Mouse (Mus musculus) layer of hippocampus, adult 11-12 months (tissue): ENCODE measurements around the gene Ift122.

Source experiments
- DNase-seq: peaks from one replicate; pipeline ENCODE4 v3.0.0; 2022; ENCODE audit warnings: low spot score

Ift122 gene

DNA sequence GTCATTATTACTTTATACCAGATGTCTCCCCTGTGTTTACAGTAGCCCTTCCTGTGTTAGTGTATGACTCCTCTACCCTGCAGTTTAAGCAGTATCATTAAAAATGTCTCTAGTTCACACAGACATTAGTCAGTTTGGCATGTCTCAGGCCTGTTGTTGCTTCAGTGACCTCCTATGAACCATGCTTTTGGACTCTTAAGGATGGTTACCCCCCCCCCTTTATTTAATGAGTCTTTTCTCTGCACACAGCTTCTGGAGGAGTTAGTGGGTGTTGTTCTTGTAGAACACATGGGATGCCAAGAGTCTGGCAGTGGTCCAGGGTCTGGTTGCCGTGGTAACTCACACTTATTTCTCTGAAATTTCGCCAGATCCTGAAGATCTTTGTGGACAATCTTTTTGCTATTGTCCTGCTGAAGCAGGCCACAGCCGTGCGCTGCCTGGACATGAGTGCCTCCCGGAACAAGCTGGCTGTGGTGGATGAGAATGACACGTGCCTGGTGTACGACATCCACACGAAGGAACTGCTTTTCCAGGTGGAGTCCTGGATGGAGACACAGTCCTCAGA lies 38.3 kb downstream of the Ift122 start:
- peak; percentile 79 for DNase-seq

DNA sequence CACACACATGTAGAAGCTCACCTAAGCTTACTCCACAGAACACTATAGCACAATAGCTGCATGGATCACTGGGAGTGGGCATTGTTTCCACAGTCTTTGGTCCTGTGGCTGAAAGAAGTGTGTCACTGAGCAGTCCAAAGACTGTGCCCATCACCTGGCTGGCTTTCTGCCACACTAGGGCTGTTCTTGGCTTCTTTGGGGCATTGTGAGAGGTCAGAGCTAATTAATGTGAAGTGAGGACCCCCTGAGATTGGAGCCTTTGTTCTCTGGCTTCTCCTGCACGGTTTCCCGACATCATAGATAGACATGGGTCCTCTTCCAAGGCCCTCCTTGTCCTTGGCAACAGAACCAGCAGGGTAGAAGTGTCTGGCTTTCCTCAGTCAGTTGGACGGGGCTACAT lies 39.1 kb downstream of the Ift122 start:
- no peak for DNase-seq

DNA sequence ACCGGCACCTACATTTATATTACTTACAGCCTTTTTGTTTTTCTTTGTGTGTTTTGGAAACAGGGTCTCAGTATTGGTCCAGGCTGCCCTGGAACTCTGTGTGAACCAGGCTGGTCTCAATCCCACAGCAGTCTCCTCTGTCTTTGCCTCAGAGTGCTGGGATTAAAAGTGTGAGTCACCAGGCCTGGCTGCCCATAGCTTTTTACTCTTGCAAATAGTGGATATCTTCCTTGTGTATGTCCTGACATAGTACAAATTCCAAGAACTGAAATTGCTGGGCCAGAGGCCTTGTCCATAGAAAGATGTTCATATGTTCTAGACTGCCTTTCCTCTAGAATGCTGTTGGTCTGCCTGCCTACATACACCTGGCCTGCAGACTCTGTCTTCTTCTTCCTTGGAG lies 43.1 kb downstream of the Ift122 start:
- no peak for DNase-seq

DNA sequence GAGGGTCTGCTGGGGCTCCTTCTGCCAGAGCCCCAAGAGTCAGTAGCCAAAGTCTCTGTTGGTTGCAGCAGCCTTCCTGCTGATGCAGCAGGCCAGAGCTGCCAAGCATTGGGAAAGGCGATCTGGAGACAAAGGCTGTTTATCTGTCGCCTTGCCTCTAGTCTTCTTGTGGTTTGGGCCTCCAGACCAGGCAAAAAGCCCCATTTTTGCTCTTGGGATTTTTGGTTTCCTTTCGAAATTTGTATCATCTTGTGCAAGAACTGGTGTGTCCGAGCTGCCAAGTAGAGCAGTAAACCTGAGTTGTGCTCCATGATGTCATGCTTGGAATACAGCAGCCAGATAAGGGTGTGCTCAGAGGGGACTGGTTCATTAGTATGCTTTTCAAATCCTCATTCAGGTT lies 43.8 kb downstream of the Ift122 start:
- no peak for DNase-seq

DNA sequence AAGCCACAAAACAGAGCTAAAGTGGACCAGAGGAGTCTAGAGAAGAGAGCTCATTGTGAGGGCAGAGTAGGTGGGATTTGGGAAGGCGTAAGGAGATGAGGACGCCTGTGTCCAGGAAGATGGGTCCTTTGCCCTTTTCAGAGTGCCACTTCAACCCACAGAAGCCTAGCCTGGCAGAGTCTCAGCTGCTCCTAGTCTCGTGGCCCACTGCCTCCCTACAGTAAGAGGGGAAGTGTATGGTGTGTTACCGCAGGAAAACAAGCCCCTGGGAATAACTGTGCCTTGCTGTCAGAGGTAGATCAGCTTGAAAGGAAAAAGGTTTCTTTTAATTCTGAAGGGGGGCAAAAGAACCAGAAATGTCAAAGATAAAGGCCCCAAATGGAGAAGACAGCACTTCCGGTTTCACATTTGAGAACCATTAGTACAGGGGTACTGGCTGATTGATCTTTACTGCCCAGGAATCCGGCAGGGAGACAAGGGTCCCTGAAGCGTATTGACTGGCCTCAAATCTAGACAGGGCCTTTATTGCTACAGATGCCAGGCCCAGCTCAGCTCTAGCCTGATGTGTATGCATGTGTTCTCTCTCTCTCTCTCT lies 44.8 kb downstream of the Ift122 start:
- no peak for DNase-seq

DNA sequence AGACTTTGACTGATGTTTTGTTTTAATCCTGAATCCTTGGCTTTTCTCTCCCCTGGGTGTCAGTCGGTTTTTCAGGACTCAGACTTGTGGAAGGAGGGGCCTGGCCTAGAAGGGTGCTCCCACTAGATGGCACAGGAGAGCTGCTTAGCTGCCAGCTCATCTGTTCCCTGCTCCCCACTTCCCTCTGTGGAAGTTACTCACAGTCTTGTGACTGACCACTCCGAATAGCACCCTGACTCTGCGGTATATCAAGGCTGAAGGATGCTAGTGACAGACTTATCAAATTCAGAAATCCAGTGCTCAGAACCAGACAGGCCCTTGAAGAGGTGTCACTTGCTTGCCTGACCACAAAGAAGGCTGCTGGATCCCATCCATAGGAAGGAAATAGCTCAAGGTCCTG lies 47.8 kb downstream of the Ift122 start:
- peak; percentile 89 for DNase-seq

DNA sequence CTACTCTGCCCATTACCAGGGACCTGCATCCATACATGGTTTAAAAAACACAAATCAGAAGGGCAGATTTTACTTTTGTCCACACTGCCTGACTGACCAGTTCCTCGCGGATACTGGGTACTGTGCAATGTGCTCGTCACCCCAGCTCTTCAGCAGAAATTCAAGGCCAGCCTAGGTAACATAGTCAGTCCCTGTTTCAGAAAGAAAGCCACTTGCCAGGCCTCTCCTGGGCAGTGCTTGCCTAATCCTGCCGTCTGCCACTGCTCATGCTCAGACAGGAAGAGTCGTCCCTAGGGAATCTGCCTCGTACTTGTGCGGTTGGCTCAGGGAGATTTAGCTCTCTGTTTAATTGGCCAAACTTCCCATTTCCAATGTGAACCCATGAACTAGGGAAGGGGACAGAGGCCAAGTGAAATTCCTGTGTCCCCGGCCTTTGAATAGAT lies 48.2 kb downstream of the Ift122 start:
- no peak for DNase-seq

DNA sequence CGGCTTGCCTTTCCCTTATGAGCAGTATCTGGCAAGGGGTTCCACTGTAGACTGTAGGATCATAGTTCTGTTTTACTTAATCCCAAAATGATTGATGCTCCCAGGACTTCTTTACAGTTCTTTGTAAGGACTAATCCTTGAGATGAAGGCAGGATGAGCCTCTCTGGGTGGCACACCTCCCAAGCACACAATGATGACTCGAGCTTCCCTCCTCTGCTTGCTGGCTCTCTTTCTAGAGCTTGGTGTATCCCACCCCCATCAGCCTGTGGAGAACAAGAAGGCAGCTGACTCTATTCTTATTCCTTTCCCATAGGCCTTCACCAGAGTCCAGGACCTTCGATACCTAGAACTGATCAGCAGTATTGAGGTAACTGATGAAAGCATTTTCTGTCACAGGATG lies 49.3 kb downstream of the Ift122 start:
- no peak for DNase-seq

DNA sequence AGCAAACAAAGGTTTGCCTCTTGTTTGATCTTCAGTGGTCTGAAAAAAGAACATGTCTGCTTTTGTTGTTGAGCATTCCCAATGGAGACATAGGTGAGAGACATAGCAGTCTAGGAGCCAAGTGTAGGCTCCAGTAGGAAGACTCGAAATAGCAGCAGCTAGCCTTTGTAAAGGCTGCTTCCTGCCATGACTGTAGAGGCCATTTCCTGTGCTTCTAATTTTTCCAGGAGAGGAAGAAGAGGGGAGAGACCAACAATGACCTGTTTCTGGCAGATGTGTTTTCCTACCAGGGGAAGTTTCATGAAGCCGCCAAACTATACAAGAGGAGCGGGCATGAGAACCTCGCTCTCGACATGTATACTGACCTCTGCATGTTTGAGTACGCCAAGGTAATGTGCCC lies 52.3 kb downstream of the Ift122 start:
- DNase-seq, result no peak

DNA sequence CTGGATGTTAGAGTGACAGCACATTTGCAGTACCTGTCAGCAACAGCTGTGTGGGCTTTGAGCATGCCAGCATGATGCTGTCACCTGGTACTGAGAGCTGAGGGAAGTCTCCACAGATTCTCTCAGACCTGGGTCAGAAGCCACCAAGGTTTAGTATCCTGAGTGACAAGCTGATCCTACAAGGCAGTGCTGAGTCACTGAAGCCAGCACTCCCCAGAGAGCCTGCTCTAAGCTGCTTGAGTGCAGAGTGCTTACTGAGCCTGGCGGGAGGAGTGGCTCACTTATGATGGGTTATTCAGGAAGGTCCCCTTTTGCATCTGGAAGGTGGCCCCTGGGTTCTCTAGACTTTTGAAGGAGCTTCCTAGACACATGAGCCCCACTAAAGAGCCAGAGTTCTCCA lies 53.2 kb downstream of the Ift122 start:
- no peak for DNase-seq

DNA sequence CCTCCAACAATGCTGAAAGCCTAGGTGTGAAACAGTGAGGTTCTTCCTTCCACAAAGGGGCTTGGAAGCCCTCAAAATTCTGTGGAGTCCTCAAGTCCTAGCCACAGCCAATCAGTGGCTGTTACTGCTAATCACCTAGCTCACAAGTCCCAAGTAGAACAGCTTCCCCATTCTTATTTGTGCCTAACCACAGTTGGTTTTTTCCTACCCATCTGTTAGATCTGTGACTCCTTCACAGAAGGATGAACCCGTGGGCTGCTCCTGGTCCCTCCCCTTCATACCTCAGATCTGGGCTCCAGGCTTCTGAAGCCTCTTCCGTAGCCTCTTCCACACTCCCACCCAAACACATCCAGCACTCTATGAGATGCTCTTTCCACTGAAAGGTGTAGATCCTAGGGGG lies 53.6 kb downstream of the Ift122 start:
- DNase-seq, result no peak

DNA sequence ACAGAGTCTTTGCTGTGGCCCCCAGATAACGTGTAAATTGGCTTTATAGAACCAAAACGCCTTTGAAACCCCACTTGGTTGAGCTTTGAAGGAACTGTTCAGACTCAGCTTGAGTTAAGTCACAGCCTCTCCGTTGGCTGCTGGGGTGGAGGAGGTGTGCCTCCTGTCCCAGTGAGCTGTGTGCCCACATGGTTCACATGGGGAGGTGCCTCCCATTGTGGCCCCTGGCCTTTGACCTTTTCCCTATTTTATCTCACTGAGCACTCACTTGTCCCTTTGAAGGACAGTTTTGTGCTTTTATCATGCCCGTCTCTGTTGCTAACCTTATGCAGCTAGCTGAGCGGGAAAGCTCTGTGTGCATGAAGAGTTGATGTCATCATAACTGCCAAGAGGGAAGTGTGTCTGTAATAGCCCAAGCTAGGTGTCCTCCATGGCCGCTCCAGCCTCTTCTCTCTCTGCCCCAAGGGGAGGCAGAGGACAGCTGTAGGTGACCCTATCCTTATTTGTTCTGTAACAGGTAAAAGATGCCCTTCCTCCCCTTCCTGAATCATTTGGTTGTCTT lies 55.2 kb downstream of the Ift122 start:
- no peak for DNase-seq

DNA sequence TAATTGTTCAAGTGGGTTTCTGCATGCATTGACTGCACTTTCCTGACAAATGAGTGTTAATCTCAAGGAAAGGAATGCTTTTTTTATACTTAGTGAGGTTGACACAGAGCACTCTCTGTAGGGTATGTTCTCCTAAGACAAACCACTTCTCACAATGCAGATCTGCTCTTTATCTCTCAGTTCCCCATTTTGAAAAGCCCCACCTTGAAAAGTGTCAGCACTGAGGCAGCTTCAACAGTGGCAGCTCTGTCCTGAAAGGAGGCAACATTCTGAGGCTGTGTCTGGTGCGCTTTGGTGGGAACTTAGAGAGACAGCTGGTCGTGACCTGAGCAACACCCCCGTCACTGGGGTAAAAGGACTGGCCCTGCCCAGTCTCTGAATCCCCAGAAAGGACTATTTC lies 55.8 kb downstream of the Ift122 start:
- DNase-seq, result no peak

DNA sequence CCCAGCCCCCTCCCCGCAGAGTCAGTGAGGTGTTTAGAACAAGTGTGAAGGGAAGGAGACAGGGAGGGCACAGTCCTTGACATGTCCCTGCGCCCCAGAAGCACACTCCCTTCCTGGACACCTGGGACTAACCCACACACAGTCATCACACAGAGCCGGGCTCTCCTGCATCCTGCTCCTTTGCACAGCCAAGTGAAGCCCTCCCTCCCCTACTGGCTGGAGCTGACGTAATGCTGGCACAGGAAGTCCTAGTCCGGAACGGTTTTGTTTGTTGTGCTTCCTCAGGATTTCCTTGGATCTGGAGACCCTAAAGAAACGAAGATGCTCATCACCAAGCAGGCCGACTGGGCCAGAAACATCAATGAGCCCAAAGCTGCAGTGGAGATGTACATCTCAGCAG lies 56.7 kb downstream of the Ift122 start:
- no peak for DNase-seq

DNA sequence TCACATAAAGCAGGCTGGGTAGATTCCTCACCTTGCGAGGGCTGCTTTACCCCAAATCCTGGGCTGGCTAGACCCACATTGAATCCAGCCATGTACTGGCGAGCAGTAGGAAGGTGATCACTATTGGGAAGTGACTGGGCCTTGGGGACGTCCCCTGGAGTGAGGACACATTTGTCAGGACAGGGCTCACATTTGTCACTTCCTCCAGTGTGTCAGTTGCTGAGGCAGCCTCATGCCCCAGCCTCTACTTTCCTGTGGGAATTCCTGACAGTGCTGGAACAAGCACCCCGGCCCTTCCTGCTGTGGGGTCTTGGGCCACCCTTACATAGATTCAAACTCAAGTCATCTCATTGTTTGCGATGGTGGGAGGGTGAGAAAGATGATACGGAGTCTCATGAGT lies 58.5 kb downstream of the Ift122 start:
- no peak for DNase-seq

DNA sequence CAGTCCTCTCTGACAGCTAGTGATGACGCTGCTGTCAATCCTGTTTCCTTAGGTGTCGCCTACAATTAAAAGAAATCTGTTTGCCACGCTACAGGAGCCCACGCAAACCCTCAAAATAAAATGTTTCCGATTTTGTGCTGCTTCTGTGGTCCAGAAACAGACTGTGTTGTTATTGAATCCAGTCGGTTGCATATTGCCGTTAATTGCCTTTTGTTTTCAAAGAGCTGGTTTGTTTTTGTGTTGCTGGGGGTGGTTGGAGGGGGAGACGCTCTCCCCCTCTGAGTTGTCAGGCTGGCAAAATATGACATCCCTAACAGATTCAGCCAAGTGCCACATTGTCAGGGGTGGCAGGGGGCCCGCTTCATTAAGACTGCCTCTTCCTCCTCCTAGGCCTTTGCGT lies 60.2 kb downstream of the Ift122 start:
- peak; percentile 57 for DNase-seq

DNA sequence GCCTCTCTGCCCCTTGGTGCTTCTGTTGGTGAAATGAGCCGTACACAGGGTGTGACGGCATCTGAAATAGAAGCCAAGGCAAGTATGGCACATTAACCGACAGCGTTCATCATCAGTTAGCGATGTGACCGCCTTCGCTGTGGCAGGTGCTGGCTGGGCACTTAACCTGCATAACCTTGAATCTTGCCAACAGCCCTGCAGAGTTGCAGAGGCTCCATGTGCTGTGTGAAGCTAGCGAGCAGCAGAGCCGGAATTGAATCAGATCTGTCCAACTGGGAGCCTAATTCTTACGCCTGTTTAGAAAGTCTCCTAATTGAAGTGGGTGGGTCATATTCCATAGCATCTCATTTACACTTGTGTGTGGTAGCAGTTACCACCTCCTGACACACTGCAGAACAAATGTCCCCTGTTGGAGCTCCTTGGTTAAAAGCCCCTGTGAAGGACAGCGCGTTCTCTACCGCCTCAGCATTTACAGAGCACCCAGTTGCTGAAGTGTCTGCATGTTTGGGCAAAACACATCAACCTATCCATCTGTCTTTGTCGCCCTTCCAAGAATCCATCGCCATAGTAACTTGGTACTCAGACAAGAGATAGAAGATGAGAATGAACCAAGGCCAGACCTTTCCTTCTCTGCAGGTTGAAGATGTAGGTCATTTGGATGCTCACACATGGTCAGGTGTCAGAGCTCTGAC lies 61.4 kb downstream of the Ift122 start:
- peak; percentile 64 for DNase-seq

DNA sequence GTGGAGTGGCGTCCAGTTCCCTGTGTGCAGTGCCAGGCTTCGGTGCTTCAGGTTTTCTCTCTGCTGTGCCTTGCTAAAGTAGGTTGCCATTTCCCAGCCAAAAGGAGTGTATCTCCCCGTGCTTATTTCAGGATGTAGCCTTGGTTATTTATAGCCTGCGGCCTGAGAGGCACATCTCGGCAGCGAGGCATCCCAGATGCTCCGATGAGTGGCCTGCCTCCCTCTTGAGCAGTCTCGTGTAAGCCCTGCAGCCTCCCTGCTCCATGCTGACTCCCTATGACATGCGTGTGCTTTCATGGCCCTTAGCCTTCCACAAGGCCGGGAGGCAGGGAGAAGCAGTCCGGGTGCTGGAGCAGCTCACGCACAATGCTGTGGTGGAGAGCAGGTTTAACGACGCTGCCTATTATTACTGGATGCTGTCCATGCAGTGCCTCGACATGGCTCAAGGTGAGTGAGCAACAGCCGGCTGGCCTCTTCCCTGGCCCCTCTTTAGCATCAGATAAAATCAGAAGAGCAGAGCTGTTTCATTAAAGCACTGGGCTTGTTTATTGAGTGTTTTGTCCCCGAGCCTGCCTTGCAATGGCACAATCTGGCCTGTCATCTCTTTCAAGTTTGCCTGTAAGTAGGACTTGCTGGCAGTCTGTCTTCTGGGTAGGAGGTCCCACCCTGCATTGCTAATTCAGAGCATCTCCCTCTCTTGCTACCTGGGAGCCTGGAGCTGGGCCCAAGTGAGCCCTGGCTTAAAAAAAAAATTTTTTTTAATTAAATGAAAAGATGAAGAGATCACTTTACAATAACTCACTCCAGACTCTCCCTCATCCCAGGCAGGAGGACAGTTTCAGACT lies 62.6 kb downstream of the Ift122 start:
- no peak for DNase-seq

DNA sequence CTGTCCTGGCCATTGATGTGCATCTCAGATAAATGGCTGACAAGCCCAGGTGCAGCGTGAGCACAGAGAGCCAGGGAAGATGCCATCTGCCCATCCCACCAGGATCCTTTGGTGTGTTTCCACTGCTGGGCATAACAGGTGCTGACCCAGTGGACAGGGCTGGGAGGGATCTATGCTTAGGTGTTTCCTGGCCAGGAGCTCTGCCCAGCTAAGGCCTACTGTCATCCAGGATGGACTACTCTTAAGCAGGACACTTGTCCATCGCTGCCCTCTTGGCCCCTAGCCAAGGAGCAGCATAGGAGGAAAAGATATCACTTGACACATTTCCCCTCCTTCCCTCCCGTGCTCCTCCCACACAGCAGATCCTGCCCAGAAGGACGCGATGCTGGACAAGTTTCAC lies 63.3 kb downstream of the Ift122 start:
- no peak for DNase-seq

DNA sequence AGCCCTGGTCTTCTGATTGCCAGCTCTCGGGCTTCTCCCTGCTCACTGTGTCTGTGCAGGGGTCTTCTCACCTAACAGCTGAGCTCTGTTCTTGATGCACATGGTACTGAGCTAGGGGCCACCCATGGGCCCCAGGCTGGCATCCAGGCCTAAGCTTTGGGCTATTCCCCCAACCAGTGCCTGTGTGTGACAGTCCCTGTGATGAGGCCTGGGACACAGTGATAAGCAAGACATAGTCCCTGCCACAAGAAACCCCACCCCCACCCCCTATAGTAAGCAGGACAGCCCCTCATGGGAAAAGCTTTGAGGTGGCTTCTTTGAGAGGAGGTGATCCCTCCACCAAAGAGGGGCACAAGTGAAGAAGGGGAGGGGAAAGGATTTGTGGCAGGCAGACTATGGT lies 65.3 kb downstream of the Ift122 start:
- DNase-seq, result no peak

DNA sequence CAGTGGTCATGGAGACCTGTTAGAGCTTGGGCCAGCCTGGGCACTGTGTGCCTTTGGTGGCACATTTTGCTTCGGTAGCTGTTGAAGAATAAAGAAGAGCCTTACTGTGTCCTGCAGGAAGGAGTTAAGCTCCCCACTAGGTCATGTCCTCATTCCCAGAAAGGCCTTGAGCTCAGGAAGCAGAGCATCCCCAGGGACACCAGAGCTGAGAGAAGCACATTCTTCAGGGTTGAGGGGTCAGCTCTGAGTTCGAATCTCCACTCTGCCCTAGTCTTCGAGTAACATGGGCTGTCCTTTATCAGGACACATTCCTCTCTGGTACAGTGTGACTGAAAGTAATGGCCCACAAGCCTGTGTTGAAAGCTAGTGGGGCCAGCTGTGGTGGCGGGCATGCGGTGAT lies 66.6 kb downstream of the Ift122 start:
- no peak for DNase-seq

DNA sequence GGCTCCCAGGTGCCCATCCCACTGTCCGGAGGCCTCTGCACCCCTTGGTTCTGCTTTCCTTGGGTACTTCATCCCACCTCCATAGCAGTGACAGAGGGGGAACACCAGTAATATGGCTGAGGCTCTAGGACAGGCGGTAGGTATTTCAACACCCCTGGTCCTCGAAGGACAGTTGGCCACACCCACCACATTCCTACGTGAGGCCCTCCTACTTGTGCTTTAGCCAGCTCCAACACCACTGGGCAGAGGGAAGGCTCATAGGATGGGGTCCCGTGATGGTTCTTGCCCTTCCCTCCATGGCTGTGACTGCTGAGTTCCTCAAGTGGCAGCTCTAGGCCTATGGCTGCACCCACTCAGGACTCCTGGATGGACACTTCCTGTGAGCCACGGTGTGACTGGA lies 71.6 kb downstream of the Ift122 start:
- no peak for DNase-seq

DNA sequence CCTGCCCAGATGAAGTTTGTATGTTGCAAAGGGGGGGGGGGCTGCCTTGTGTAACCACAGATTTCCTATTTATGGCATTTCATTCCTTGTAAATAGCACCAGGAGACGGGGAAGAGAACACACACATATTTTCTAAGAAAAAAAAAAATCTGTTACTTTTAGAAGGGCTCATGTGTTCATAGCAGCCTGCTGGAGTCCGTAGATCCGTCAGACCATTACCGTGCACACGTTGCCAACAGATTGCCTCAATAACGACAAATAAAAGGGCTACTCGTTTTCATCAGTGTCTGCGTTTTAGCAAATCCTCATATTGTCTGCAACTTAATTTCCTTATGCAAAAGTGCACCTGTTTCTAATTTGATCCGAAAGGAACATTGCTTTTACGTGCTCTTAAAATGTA lies 73.1 kb downstream of the Ift122 start:
- no peak for DNase-seq
